Mouse (Mus musculus): ENCODE measurements around the gene Lpp. TPM values are rescaled to one million over a fixed set of nuclear protein-coding genes. Genes with fewer than 3 reads are reported as not detected.

Lpp gene
- 21.7 and 23.0 TPM in 2 replicates for polyA plus RNA-seq (2016; fragmentation: Nextera tagmentation; extraction: Ambion mirVana)

DNA sequence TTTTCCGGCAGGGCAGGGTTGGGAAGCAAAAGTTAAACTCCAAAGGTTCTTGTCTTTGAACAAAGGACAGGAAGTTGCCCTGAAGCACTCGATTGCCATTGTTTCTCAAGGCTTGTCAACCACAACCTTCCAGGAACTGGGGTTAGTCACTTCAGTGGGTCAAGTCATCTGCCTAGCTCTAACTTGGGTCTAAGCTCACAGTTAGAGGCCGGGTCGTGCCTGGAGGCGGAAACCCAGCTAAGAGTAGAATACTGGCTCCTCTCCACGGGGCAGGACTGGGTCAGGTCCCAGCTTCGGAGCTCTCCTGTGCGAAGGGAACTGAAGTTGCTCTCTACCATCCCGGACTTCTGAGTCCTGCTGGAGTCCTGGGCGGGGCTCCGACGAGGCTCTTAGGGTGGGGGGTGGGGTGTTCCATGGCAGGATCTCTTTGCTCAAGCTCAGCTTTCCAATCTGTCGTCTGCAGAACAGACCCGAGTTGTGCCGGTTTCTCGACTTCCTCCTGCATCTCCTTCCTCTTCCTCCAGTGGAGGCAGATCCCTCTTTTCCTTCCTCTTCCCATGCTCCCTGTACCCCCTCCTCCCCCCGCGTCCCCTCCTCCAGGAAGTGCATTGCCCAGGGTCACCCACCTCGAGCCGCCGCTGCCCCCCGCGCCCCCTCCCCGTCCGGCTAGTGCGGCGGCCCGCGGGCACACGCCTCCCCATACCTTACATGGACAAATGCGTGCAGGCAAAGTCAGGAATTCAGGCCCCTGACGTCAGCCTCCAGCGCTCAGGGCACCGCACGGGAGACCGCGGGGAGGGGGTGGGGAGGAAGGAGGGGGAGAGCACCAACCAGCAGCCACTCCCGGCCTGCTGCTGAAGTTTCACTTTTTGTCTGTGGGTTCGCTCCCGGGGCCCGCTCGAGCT lies at the start of gene Lpp:
Gene Lpp (plus strand): TSS at position 857 of the 905 bp plus-strand sequence.
- Histone ChIP-seq H3K36me3 (no peaks in the 10 kb centered on the region), H3K4me3 (peak within 1 kb of the TSS; percentile 92), H3K27ac (replicated peaks) (peak within 1 kb of the TSS; percentile 97), H3K27me3 (ENCODE audit: low read depth, poor library complexity, severe bottlenecking) (peaks cover 20% of the 10 kb centered on the region), H3K4me1 (peaks cover 28% of the 10 kb centered on the region), H3K9me3 (replicated peaks) (no peaks in the 10 kb centered on the region)
- peak; percentile 87 for DNase-seq (ENCODE audit: low spot score)
- WGBS: 2% methylated on average over 42 of the region's 42 CpGs

GRCm38 (mm10) chr16:24347582-24348411 lies 45.5 kb upstream of the Lpp start:
- WGBS: 84% methylated on average over 21 of the region's 21 CpGs
- DNase-seq (ENCODE audit: low spot score): no peak
- no peaks in the 10 kb centered on the region; the same call in 1 of the 2 replicates for H3K9me3 ChIP-seq (replicated peaks)
- H3K4me3 ChIP-seq: no peak overlapping the region
- no peaks in the 10 kb centered on the region for H3K4me1 ChIP-seq
- no peak overlapping the region for H3K27ac ChIP-seq (replicated peaks)
- no peaks in the 10 kb centered on the region for H3K27me3 ChIP-seq (ENCODE audit: low read depth, poor library complexity, severe bottlenecking)
- H3K36me3 ChIP-seq: no peaks in the 10 kb centered on the region

DNA sequence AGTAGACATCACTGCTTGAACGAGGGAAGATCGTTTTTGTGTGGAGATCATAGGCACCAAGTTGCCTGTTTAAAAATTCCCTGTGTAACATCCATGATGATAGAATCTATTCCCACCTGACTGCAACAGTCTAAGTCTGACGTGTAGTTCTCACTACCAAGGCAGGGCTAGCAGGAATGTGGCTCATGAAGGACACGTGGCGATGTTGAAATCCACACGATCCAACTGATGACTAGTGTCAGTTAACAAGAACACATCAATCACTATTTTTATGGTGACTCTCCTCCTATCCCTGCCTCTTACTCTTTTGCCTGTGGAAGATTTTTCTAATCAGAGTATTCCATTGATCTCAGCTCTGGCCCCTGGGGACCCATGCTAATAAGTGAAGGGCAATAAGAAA lies 43.0 kb upstream of the Lpp start:
- Histone ChIP-seq H3K36me3 (no peaks in the 10 kb centered on the region), H3K9me3 (replicated peaks) (no peaks in the 10 kb centered on the region; the same call in 1 of the 2 replicates), H3K27me3 (ENCODE audit: low read depth, poor library complexity, severe bottlenecking) (peaks cover 2% of the 10 kb centered on the region; the same call in 1 of the 2 replicates), H3K4me1 (peaks cover 6% of the 10 kb centered on the region), H3K27ac (replicated peaks) (no peak overlapping the region), H3K4me3 (no peak overlapping the region)
- no peak for DNase-seq (ENCODE audit: low spot score)
- WGBS: 85% methylated on average over 6 of the region's 6 CpGs

GRCm38 (mm10) chr16:24350751-24351150 lies 42.6 kb upstream of the Lpp start:
- Histone ChIP-seq H3K36me3 (no peaks in the 10 kb centered on the region), H3K27me3 (ENCODE audit: low read depth, poor library complexity, severe bottlenecking) (peaks cover 4% of the 10 kb centered on the region; the same call in 1 of the 2 replicates), H3K4me3 (no peak overlapping the region), H3K27ac (replicated peaks) (no peak overlapping the region), H3K9me3 (replicated peaks) (no peaks in the 10 kb centered on the region; the same call in 1 of the 2 replicates), H3K4me1 (peaks cover 6% of the 10 kb centered on the region)
- 82% methylated on average over 6 of the region's 6 CpGs for WGBS
- DNase-seq (ENCODE audit: low spot score): no peak

- no peak overlapping the region for H3K27ac ChIP-seq (replicated peaks)
- peaks cover 6% of the 10 kb centered on the region for H3K4me1 ChIP-seq
- WGBS: 97% methylated on average over 1 of the region's 1 CpGs
- DNase-seq (ENCODE audit: low spot score): no peak
- no peaks in the 10 kb centered on the region for H3K36me3 ChIP-seq
- no peak overlapping the region for H3K4me3 ChIP-seq
- H3K27me3 ChIP-seq (ENCODE audit: low read depth, poor library complexity, severe bottlenecking): peaks cover 4% of the 10 kb centered on the region; the same call in 1 of the 2 replicates
- no peaks in the 10 kb centered on the region; the same call in 1 of the 2 replicates for H3K9me3 ChIP-seq (replicated peaks)
Measured at GRCm38 (mm10) chr16:24351811-24352210, 41.5 kb upstream of the Lpp start.

DNA sequence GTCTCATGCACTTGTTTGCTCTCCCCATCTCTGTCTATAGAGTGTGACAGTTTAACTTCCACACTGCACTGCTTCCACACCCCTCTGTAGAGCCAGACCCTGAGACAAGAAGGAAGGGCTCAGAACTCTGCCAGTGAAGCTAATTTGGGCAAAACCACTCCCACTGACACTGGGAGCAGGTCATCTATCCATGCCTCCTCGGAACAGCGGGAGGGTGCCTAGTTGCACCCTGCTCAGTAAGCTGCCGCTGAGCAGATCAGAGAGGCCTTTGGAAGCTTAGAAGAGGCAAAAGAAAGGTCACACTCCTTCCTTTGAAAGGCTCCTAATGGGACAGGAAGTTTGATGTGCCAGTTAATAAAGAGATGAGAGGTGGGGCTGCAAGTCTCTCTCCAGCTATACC lies 39.5 kb upstream of the Lpp start:
- no peaks in the 10 kb centered on the region for H3K36me3 ChIP-seq
- H3K4me3 ChIP-seq: no peak overlapping the region
- DNase-seq (ENCODE audit: low spot score): no peak
- no peak overlapping the region for H3K27ac ChIP-seq (replicated peaks)
- H3K27me3 ChIP-seq (ENCODE audit: low read depth, poor library complexity, severe bottlenecking): peaks cover 4% of the 10 kb centered on the region; the same call in 1 of the 2 replicates
- no peaks in the 10 kb centered on the region; the same call in 1 of the 2 replicates for H3K9me3 ChIP-seq (replicated peaks)
- whole genome bisulfite sequencing: 11% methylated on average over 3 of the region's 3 CpGs
- peaks cover 6% of the 10 kb centered on the region for H3K4me1 ChIP-seq

- Histone ChIP-seq H3K36me3 (no peaks in the 10 kb centered on the region), H3K4me3 (no peak overlapping the region), H3K4me1 (no peaks in the 10 kb centered on the region), H3K27ac (replicated peaks) (no peak overlapping the region), H3K9me3 (replicated peaks) (no peaks in the 10 kb centered on the region), H3K27me3 (ENCODE audit: low read depth, poor library complexity, severe bottlenecking) (peaks cover 54% of the 10 kb centered on the region)
- no peak for DNase-seq (ENCODE audit: low spot score)
- WGBS: 94% methylated on average over 1 of the region's 1 CpGs
Measured at GRCm38 (mm10) chr16:24361667-24362066, 31.6 kb upstream of the Lpp start.

- no peak overlapping the region for H3K27ac ChIP-seq (replicated peaks)
- H3K4me3 ChIP-seq: no peak overlapping the region
- H3K36me3 ChIP-seq: no peaks in the 10 kb centered on the region
- no peak for DNase-seq (ENCODE audit: low spot score)
- 83% methylated on average over 7 of the region's 7 CpGs for WGBS
- peaks cover 77% of the 10 kb centered on the region for H3K27me3 ChIP-seq (ENCODE audit: low read depth, poor library complexity, severe bottlenecking)
- no peaks in the 10 kb centered on the region for H3K9me3 ChIP-seq (replicated peaks)
- no peaks in the 10 kb centered on the region for H3K4me1 ChIP-seq
Measured at GRCm38 (mm10) chr16:24364030-24364687, 29.1 kb upstream of the Lpp start.

- no peak overlapping the region for H3K27ac ChIP-seq (replicated peaks)
- H3K27me3 ChIP-seq (ENCODE audit: low read depth, poor library complexity, severe bottlenecking): peaks cover 90% of the 10 kb centered on the region
- H3K4me3 ChIP-seq: no peak overlapping the region
- no peaks in the 10 kb centered on the region for H3K9me3 ChIP-seq (replicated peaks)
- H3K36me3 ChIP-seq: no peaks in the 10 kb centered on the region
- H3K4me1 ChIP-seq: no peaks in the 10 kb centered on the region
- WGBS: 76% methylated on average over 4 of the region's 4 CpGs
- DNase-seq (ENCODE audit: low spot score): no peak
Measured at GRCm38 (mm10) chr16:24365900-24366299, 27.4 kb upstream of the Lpp start.

DNA sequence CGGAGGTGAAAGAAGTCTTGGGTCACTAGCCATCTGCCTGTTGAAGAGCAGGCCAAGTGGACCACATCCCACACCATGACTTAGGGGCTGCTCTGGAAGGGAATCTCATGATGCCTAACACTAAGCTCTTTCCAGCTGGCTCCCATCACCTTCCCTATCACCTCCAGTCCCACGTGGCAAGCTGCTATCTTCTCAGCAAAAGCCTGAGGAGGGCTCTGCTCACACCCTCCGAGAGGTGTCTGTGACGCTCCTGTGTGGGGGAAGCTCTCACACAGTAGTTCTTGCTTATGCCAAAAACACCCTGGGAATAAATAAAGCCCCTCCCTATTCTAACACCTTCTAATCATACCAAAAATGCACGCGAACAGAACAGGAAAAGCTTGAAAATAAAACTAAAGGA lies 26.2 kb upstream of the Lpp start:
- no peaks in the 10 kb centered on the region for H3K4me1 ChIP-seq
- H3K9me3 ChIP-seq (replicated peaks): no peaks in the 10 kb centered on the region; the same call in 1 of the 2 replicates
- H3K4me3 ChIP-seq: no peak overlapping the region
- no peaks in the 10 kb centered on the region for H3K36me3 ChIP-seq
- peaks cover 78% of the 10 kb centered on the region for H3K27me3 ChIP-seq (ENCODE audit: low read depth, poor library complexity, severe bottlenecking)
- 79% methylated on average over 6 of the region's 6 CpGs for WGBS
- DNase-seq (ENCODE audit: low spot score): no peak
- H3K27ac ChIP-seq (replicated peaks): no peak overlapping the region

- no peak for DNase-seq (ENCODE audit: low spot score)
- H3K27me3 ChIP-seq (ENCODE audit: low read depth, poor library complexity, severe bottlenecking): peaks cover 74% of the 10 kb centered on the region
- 70% methylated on average over 7 of the region's 7 CpGs for WGBS
- H3K4me1 ChIP-seq: no peaks in the 10 kb centered on the region
- H3K9me3 ChIP-seq (replicated peaks): no peaks in the 10 kb centered on the region; the same call in 1 of the 2 replicates
- H3K4me3 ChIP-seq: no peak overlapping the region
- H3K27ac ChIP-seq (replicated peaks): no peak overlapping the region
- H3K36me3 ChIP-seq: no peaks in the 10 kb centered on the region
Measured at GRCm38 (mm10) chr16:24367506-24367905, 25.8 kb upstream of the Lpp start.

- DNase-seq (ENCODE audit: low spot score): no peak
- H3K27me3 ChIP-seq (ENCODE audit: low read depth, poor library complexity, severe bottlenecking): peaks cover 8% of the 10 kb centered on the region
- no peaks in the 10 kb centered on the region for H3K36me3 ChIP-seq
- no peaks in the 10 kb centered on the region for H3K4me1 ChIP-seq
- no peaks in the 10 kb centered on the region for H3K9me3 ChIP-seq (replicated peaks)
- H3K4me3 ChIP-seq: no peak overlapping the region
- H3K27ac ChIP-seq (replicated peaks): no peak overlapping the region
Measured at GRCm38 (mm10) chr16:24376478-24376877, 16.8 kb upstream of the Lpp start.
